Mouse (Mus musculus) heart, adult 8-10 months (tissue): ENCODE results near the gene Gprc5b. TPM values are rescaled to one million over a fixed set of nuclear protein-coding genes. Genes with fewer than 3 reads are reported as not detected.
A peak's percentile ranks its signal among the peaks of the same experiment; 100 is the strongest.

Source experiments
- DNase-seq: peaks from one replicate; pipeline ENCODE4 v3.0.0; 2022; ENCODE audit warnings: low spot score
- total RNA-seq, 4 experiments: library from RNA; stranded (reverse); gene quantifications; 2 replicates each; pipeline ENCODE4 v1.2.4; 2022

Gene Gprc5b
- 10 to 100 TPM in 2 of 4 experiments, 1 to 10 TPM in 2; 9.2 to 13.8 (median 11.6) TPM for total RNA-seq

DNA sequence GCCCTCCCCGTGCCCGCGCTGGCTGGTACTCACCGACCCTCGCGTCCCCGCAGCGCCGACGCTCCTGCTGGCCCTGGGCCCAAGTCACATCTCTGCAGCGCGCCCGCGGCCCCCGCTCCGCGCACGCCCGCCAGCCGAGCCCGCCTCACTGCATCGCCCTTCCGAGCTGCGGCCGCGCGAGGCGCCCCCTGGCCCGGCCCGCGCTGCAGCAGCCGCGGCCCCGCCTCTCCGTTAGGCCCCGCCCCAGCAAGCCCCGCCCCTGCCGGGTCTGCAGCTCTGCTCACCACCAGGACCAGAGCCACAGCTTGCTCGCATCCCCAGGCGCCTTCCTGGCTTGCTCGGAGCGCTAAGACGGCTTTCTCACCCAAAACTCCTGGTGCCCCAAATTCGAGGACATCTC, at the start of gene Gprc5b:
Gene Gprc5b (minus strand): TSS at position 205 of the 400 bp plus-strand sequence.
- peak; percentile 80 for DNase-seq

DNA sequence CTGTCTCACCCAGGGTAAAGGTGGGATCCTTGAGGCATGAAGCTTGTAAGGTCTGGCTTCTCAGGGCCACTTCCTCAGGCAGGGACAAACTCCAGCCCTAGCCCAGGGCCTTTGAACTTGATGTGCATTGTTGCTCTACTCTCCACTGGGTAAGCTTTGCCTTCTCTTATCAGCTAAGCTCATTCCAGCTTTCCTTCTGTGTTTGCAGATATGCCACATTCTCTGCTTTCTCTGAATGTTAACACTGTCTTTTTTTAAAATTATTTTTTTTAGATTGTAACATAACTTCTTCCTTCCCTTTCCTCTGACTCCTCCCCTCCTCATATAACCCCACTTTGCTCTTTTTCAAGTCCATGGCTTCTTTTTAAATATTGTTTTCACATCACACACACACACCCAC, 46.5 kb upstream of the Gprc5b start:
- DNase-seq: no peak

DNA sequence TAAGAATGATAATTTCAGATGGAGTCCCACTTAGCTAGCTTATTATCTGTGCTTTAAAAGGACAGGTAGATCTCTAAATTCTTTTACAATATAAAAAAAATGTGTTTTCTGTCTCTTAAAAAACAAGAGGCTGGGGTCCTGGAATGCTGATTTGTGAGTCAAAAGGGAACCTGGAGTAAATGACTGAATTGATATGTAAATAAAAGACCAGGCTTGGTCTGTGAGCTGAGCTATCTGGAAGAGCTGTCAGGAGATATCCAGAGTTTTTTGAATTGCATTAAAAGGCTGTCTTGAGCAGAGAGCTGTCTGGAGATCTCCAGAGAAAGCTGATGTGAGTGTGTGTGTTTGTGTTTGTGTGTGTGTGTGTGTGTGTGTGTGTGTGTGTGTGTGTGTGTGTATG, 42.6 kb upstream of the Gprc5b start:
- DNase-seq: no peak

DNA sequence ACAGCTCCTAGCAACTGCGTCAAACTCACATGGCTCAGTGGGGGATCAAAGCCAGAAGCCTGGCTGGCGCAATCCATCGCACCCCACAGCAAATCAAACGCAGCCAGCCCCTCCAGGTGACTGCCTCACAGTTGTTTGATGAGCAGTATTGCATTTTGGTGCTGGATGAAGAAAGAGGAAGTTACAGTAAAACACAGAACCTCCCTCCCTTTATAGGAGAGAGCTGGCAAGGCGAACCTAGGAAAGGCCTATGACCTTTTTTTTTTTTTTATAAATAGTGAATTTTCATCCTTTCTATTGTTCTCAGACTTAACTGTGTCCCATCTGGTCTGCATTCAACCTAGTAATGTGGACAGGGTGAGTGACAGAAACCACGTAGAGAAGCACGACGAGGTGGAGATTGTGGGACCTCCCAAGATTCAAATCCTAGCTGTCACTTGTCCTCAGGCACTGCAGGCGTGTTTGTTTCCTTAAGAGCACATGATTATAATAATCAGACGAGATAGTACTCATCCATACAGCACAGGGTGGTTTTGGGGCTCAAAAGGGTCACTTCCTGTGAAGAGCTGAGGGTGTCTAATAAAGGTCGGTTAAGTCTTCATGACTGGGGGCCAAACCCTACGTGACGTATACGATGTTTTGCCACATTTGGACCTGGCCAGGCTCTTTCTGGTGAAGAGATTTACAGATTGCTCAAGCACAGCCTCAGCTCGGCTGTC, 39.4 kb upstream of the Gprc5b start:
- no peak for DNase-seq

DNA sequence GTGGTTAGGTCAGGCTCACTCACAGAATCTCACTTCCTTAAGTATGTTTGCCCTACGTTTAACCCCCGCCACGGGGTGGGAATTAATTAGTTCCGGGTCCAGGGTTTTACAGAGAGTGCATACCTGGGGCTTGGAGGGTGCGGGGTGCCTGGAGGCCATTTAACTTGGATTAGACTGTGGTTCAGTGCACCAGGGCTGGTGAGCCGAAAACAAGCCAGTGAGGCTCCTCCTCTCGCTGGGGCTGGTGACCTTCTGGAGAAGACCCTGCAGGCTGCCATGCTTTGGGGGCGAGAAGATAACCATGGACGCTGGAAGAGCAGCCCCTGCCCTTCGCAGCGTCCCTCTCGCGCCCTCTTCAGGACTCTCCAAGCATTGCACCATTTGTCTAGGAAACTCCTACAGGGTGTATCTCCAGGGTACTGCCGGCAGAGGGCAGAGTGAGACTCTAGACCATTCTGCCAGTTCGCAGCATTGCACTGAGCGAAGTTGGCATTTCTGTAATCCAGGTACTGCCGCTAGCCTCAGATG, 28.4 kb upstream of the Gprc5b start:
- DNase-seq: peak; percentile 3

DNA sequence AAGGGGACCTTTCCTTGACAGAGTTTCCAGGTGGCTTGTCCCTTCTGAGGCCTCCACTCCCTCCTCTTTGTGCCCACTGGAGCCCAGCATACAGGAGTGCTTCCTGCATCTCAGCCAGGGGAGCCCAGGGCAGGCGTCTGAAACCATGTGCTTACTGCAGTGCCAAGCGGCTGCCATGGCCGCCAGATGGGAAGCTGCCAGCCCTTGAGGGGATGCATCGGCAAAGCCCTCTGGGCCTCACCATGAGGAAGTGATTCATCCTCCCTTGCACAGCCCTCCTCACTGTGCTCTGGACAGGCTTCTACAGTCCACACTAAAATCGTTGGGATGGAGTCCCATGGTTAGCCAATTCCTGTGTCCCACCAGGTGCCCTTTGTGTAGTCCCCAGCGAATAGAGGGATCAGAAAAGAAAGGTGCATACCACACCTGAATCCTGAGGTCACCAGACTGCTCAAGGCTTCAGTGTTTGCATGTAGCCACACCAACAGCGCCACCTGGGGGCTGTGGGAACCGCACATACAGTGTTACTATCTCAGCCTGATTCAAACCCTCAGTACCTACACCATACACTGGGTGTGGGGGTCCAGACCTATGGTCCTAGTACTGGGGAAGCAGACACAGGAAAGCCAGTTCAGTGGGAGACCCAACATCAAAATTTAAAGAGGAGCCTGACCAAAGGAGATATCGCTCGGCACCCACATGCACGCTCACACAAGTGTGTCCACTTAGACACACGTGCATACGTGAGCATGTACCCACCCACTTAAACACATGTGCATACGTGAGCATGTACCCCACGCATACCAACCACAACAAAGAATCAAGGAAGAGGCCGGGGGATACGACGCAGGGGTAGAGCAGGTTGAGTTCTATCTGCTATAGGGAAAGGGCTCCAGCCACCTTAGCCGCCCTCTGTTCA, 27.5 kb upstream of the Gprc5b start:
- DNase-seq: no peak

DNA sequence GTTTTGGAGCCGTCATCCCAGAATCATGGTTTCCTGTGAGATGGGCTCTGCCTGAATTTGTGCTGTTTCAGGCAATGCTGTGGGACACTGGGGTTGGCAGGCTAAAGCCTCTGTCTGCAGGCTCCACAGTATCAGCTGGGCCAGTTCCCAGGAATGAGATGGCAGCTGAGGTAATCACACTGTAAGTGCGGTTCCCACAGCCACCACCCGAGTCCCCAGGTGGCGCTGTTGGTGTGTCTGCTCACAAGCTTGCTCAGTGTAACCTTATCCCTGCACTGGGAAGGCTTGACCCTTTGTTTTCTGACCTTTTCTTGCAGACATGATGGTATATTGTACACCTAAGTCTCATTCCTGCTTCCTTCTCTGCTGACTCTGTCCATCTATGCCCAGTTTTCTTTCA, 24.5 kb upstream of the Gprc5b start:
- DNase-seq: no peak

DNA sequence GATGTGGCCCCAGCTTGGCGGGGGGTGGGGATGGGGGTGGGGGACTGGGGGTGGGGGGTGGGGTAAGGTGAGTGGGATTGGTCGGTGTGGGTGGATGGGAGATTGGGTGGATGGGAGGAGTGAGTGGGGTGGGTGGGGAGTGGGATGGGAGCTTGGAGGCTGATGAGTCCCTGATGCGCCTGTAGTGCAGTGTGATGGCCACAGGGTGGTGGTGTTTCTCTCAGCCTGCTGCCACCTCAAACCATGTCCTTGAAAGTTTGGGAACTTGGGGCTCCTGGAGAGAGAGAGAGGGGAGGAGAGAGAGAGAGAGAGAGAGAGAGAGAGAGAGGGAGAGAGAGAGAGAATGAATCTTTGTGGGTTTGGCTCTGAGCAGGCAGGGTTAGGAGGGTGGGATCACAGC, 20.7 kb upstream of the Gprc5b start:
- no peak for DNase-seq

DNA sequence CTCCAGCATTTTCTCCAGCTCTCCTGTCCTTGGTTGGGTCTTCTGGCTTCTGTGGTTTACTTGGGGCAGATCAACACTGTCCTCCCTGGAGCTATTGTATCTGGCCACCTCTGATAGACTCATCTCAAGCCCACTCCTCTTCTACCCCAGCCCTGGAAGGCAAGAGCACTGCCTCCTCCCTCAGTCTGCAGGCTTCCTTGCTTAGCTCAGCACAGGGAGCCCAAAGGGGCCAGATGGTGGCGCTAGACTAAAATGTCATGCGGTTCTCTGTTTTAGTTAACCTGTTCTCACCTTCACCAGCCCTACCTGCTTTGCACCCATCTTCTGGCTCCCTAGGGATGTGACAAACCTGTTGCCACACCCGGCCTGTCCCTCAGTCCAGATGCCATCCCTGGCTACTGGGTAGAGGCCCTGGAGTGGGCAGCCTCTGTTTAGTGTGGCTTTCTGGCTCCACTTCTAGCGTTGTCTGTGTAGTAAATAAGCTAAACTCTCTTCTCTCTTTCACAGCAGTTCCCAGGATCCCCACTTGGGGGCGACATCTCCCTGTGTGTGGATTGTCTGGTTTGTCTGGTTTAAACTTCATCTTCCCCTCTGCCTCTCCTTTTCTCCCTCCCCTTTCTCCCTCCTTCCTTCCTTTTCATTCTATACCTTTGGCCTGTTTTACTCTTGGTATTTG, 16.0 kb upstream of the Gprc5b start:
- DNase-seq: no peak

DNA sequence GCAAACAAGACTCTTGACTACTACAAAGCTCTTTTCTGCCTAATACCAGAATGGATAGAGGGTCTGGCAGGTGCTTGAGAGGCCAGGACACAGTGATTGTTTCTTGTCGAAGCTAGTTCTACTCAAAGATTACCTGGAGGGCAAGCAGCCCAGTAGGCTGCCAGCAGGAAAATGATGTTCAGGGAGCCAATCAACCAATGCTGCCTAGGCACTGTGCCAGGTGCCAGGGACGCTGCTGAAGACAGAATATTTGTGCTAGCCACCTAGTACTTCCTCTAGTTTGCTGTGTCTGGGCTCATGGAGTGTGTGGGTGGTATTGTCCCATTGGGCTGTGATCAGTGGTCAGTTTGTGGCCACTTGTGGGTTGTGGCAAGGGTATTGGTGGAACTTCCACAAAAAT, 7.5 kb upstream of the Gprc5b start:
- no peak for DNase-seq

DNA sequence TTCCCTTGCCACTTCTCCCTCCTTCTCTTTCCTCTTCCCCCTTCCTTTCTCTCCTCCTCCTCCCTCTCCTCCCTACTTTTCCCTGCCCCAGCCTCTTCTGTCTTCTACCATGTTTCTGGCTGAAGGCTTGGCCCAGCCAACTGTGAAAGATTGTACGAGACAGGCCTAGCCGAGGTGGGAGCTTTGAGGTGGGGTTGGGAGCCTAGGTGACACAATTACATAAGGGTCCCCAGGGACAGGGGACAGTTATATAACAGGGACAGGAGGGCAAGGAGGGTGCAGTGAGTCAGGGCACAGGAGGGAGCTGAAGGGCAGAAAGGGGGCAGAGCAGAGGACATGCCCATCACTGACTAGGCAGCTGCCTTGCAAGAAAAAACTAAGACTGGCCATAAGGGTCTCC, 7.0 kb upstream of the Gprc5b start:
- no peak for DNase-seq

DNA sequence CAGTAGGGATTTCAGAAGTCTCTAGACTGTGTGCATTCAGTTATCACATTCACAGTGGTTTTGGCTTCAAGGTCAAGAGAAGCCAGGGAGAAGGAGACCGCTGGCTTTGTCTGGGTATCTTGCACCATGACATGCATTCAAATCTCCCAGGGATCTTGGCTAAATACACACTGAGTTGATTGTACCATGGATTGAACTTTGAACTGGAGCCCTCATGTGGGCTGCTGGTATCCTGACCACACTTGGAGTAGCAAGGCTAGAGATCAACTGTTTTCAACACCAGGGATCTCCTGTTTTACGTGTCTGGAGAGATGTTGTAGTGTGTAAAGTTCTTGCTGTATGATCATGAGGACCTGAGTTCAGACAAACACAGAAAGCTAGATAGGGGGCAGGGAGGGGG, 4.8 kb upstream of the Gprc5b start:
- DNase-seq: no peak

DNA sequence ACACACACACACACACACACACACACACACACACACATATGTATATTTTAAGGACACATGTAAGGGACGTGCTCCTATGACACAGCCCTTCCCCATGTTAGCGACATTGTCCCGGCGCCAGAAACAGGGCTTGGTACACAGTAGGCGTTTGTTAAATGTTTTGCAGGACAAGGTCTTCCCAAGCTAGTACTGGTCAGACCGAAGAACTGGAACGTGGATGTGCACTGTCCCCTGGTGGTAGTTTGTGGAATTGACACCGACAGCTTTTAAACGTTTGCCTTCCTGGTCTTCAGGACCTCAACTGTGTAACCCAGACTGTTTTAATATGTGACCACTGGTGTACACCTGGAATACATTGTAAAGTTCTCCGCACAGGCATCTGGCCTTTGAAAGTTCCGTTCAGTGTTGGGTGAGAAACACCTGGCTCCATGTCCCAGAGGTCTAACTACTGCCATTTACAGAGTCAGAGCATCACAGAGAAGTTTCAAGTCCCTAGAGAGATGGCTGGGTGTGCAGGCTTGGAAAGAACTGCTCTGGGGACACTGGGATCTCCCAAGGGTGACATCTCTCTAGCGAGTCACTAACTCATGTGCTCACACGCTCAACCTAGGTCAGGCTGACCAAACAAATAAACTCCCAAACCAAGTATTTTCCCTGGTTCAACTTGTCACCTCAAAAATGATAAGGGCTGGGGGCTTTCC, 1.3 kb upstream of the Gprc5b start:
- peak; percentile 89 for DNase-seq

DNA sequence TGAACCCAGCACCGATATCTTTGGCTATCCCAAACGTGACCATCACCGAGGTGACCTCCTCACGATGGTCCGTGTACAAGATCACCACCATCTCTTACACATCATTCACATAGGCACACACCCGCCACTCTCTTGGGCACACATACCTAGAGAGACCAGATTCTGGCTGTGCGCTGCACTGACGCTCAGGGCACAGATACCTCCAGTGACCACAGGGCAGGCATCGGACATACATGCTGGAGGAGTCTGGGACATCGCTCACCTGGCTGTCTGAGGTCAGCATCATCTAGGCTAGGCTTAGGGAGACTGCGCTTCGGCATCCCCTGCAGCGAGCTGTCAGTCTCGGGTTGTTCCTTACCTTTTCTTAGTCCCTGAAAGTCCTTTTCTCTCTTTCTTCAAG, 660 bp upstream of the Gprc5b start:
- DNase-seq: no peak

DNA sequence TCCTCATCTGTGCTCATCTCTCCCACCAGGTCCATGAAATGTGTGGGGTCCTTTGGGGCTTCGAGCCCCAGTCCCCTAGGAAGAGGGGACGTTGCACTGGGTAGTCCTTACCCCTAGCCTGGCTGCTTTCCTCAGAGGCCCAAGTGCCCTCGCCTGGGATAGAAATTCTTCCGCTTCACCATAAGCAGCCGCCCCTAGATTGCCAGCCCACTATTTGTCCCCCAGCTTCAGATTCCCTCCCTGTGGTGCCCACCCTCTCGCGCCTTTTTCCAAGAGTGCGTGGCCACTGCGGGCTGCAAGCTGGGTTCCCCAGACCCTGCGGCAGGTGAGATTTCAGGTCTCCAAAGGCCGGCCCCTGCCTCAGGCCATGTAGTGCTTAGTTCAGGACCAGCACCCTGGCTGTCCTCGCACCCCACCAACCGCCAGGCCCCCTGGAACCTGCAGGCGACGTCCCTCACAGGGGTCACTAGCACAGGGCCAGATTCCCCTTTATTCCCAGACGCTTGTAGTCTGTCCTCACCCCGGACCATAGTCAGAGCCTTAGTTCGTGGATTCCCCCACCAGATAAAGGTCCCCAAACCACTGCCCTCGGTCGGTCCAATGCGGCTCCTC, 674 bp downstream of the Gprc5b start:
- DNase-seq: no peak

DNA sequence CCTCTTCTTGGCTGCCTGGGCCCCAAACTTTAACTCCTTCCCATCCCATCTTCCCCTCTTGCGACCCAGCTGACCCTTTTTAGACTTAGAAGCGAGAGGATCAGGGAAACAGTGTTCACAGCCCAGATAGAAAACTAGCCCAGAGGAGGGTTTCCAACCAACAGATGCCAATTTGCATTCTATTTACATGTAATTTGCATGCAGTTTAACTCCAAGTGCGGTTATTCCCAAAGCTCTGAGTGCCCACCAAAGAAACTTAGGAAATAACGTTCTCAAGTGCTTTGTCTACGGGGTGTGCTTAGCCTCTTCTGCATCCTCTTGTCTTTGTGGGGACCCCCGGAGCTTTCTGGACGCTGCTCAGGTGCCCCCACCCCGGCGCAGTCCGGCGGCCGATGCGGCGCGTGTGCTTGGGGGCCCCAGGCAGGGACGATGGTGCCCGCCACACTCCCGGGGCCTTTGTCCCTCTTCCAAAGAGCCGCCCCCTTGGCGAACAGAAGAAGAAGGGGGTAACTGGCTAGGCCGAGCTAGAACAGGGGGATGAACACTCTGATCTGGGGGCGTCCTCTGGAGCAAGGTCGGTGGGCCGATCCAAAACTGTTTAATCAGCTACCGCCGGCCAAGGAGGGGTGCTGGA, 1.3 kb downstream of the Gprc5b start:
- no peak for DNase-seq

DNA sequence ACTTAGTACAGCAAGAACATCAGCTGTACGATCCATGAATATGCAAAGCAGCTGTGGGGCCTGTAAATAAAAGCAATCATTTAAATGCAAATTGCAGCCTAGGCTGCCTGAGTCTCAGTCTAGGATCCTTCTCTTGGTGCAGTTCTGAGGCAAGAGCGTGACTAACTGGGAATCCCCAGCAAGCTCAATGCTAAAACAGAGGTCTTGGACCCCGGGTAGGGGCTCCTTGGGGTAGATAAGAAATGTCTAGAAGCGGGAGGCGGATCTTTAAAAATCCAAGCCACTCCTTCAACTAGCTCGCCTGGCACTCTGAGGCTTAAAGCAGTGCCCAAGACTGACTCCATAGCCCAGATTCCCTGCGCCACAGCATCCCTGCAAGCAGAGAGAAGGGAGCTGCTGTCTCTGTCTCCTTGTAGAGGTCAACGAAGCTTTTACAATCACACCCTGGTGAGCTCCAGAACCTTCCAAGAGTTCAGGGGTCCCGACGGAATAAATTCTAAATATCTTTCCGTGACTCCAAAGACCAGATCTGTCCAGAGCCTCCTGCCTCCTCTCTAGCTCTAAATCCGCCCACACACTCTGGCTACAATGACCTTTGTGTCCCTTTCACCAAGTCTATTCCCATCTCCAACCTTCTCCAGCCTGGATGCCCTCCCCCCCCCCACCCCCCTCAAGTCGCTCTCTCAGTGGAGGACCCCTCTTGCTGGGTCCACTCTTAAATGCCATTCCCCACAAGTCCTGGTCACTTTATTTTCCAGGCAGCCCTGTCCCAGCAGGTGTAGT, 2.2 kb downstream of the Gprc5b start:
- DNase-seq: no peak

DNA sequence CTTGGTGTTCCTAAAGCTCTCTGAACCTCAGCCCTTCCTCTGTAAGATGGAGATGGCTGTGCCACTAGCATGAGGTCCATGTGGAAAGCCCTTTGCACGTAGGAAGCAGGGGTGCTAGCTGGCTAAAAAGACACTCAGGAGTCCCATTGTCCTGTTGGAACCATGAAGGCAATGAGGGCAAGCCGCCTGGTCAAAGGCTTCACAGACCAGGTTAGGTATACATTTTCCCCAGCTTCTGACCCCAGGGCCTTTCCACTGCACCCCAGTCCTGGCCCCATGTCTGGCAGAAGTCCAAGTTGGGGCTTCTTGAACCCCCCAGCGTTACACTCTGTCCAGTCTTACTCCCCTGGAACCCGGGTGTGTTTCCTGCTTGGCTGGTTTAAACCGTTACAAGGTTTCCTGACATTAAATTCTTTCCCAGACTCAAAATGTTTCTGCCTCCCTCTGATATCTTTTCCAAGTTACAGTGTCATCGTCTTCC, 2.9 kb downstream of the Gprc5b start:
- no peak for DNase-seq

DNA sequence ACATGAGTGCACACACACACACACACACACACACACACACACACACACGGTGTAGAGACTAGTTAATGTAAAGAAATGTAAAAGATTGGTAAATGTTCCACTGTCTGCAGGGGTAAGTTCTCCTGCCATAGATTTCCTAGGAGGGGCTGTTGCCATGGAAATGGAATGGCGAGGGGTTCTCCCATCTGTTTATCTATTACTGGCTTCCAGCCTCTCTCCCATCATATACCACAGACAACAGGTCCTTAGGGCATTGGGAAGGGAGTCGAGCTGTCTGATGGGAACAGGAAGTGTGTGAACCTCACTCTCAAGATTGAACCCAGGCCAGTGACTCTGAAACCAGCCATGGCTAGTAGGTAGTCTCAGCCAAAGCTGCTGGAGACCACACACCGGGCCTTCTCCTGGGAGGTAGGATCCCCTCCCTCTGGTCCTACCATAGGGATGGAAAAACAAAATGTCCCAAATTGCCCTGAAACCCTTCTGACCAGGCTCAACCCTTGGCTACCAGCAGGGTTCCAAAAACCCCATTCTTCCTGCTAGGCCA, 3.6 kb downstream of the Gprc5b start:
- no peak for DNase-seq
